Mouse (Mus musculus) kidney, postnatal 36 days (tissue): Measurements from ENCODE around the gene Mphosph10.

ENCODE experiments used
- DNase-seq, 2 experiments: peaks; one replicate each; pipeline ENCODE4 v3.0.0; 2021 to 2022; ENCODE audit warnings: mixed read lengths in 2 of 2

Mphosph10 gene

DNA sequence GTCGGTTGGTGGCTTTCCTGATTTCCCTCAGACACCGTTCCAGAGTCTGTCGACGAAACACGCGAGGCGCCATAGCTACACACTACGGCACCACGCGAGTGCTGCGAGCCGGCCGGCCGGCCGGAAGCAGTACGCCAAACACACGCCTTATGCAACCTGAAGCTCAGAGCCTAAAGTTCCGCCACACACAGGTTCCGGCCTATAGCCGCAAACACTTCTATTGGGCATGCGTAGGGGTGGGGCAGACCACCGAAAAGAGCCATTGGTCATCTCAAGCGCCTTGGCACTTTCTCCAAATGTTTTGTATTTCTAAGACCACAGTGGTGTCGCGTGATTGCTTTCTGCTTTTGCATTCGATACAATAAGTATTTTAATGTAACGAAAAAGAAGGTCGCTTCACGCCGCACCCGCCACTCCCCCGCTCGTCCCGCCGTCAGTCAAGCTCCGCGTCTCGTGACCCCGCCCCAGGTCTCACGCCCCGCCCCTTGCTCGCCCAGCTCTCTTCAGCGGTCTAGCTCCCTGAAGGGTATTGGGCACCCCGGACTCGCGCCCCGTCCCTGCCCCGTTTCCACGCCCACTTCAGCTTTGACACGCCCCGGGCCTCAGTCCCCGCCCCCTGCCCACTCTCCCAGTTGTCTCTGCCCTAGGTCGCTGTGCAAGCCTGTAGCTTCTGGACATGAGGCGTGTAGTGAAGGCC lies at the start of gene Mphosph10, which contains the start of gene Mcee:
Mphosph10 (minus strand) TSS at position 147 of the 697 bp plus-strand sequence.
Mcee (plus strand) TSS at position 486 of the 697 bp plus-strand sequence.
- DNase-seq: peak; percentile 98 to 99

DNA sequence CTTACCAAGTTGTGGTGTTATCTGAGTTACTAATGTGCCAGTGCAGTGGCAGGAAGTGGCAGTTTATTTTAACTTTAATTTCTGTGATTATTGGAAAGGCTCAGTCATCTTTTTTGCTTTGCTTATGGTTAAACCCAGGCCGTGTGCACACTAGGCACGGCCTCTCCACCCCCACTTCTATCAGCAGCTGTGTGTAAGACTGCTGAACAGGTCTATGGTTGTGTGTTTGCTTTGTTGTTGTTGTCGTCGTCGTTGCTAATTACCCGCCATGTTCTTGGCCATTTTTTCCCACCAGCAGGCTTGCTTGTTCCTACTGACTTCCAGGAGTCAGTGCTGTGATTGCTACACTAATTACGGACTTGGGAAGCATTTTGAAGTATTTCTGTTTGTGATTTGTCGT lies 48.5 kb upstream of the Mphosph10 start:
- no peak for DNase-seq

- no peak for DNase-seq
Observed at GRCm38 (mm10) chr7:64439595-64440518, 47.8 kb upstream of the Mphosph10 start.

DNA sequence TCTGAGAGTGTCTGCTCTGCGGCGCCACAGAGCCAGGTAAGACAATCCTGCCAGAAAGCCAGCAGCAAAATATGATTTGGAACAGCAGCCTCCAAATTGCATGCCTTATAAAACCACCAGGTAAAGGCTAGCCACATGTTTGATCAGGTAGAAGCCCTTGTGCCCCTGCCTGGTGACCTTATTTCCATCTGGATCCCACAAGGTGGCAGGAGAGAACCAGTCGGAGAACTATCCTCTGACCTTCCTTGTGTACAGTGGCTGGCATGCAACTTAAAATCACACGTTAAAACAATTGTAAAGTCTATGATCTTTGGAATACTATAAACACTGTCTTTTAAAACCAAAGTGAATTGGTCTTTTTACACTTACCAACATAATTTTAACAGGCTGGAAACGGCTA lies 32.8 kb upstream of the Mphosph10 start:
- DNase-seq: peak in 1 of 2 experiments; percentile 19

DNA sequence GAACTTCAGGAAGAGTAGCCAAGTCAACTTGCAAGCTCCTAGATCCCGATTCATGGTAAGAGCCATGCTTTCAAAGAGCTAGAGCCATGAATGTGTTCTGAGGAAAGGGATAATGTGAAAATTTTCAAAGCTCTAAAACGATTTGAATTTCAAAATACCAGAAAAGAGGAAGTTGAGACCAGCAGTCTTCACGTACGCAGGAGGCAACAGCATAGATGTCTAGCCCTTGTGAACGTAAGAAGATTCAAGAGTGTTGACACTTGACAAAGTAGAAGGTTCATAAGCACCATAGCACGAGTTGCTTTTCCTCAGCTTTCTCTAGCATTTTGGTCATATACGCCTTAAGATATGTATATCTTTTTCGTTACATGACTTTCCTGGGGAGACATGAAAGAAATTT lies 11.9 kb upstream of the Mphosph10 start:
- DNase-seq: no peak

GRCm38 (mm10) chr7:64402452-64402851 lies 10.4 kb upstream of the Mphosph10 start:
- DNase-seq: no peak

- DNase-seq: no peak
Observed at GRCm38 (mm10) chr7:64400725-64401124, 8.7 kb upstream of the Mphosph10 start.

- no peak for DNase-seq
Observed at GRCm38 (mm10) chr7:64392819-64393151, 717 bp upstream of the Mphosph10 start.

- DNase-seq: no peak
Observed at GRCm38 (mm10) chr7:64391479-64391878, 589 bp downstream of the Mphosph10 start.

GRCm38 (mm10) chr7:64373830-64374562 lies 18.1 kb downstream of the Mphosph10 start, which contains the start of gene Fan1:
Gene Fan1, minus strand, starts transcription at chr7:64374095.
- peak; percentile 88 to 89 for DNase-seq

GRCm38 (mm10) chr7:64373147-64373829 lies 18.8 kb downstream of the Mphosph10 start:
- DNase-seq: no peak

DNA sequence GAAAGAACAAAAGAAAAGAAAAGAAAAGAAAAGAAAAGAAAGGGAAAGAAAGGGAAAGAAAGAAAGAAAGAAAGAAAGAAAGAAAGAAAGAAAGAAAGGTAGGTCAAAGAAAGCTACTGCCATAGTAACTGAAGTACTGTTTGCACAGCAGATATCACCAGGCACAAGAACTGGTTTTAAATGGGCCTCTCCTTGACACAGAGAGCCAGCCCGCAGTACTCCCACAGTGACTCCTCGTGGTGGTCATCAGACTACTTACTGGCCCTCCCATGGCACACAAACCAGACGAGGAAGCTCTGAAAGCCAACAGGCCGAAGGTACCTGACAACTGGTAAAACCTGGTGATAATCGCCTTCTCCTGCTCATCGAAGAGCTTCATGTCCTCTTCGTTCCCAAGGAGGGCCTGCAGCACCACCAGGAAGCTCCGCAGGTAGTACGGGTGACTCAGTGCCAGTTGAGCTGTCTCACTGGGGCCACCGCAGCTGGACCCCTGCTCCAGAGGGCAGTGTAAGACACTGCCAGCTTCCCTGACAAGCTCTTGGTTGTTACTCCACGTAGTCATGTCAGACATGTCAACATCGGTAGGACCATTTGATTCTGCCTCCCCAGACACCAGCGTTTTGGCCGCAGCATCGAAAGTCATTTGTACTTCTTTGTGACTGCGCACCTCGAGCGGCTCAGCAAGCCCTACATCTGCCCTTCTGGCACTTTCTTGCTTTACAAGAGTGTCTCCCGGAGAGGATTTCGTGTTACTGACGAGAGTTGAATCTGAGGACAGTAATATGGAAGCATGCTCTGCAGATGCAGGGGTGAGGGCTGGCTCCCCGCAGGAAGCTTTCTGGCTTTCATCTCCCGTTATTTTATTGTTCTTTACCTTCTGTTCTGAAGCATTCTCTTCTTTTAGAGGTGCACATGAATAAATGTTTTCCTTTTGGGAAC lies 19.9 kb downstream of the Mphosph10 start:
- DNase-seq: no peak

DNA sequence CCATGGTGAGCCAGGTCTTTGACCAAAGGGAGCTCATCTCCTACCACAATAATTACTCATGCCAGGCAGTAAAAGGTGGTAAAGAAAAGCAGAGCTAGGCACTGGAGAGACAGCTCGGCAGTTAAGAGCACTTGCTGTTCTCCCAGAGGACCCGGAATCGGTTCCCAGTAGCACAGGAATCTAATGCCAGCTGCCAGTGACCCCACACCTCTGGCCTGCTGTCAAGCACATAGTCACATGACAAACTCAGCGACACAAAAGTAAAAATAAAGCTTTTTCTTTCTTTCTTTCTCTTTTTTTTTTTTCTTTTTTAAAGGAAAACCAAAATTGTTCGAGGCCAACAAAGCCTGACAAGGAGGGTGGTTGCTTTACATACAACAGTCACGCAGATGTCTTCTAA lies 22.2 kb downstream of the Mphosph10 start:
- no peak for DNase-seq

DNA sequence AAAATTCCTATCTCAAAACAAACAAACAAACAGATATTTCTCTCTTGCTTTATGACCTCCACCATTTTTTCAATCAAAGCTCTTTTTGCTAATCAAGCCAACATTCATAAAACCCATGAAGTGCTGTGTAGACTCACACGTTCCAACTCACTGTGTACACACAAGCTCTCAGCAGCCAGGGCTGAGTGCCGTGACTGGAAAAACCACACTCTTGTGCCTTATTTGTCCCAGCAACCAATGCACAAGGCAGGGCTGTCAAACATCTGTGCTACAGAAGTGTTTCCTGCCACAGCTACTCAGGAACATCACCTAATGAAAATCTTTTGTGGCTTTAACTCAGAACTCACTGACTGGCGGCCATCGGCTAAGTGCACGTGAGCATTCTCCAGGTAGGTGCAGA lies 26.2 kb downstream of the Mphosph10 start:
- no peak for DNase-seq

DNA sequence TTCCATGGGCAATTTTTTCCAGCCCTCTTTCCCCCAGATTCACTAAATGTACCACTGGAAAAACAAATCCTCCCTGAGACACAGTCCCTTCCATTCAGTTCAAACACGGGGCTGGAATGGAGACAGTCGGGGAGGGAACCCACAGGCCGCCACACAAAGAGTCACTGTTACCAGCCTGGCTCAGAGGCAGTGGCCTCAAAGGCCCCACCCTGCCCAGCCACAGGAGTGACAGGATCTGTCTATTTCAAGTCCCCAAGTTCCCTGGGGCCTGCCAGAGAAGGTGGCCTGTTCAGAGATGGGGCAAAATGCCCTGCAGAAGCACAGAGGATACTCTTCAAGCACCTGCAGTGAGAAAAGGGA lies 31.5 kb downstream of the Mphosph10 start:
- DNase-seq: no peak

DNA sequence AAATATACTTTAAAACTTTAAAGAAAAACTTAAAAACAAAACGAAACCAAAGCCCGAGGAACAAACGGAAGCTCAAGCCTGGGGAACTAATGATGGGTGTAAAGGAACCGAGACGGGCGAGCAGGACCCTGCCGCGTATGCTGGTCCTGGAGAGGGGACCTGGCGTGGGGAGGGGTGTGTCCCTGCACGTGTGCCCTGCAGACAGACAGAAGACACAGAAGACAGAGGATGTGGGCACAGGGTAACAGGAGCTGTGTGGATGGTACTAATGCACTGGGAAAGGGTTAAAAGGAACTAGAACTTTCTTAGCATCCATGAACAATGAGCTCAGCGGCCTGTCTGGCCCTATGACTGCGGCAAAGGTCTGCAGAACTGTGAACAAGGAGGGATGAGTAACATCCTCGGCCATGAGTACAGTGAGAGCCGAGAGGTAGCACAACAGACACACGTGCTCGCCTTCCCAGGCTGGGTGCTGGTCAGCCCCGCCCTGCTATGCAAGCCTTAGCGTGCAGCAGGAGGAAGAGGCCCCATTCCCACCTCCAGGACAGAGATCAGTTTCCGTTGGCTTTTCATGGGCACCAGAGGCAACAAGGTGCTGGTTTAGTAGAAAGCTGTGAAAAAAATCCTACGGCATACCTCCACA lies 32.0 kb downstream of the Mphosph10 start:
- DNase-seq: no peak

- no peak for DNase-seq
Observed at GRCm38 (mm10) chr7:64358666-64359065, 33.4 kb downstream of the Mphosph10 start.

- DNase-seq: peak; percentile 57 to 73
Observed at GRCm38 (mm10) chr7:64357405-64357804, 34.7 kb downstream of the Mphosph10 start.

GRCm38 (mm10) chr7:64356661-64357060 lies 35.4 kb downstream of the Mphosph10 start:
- no peak for DNase-seq

DNA sequence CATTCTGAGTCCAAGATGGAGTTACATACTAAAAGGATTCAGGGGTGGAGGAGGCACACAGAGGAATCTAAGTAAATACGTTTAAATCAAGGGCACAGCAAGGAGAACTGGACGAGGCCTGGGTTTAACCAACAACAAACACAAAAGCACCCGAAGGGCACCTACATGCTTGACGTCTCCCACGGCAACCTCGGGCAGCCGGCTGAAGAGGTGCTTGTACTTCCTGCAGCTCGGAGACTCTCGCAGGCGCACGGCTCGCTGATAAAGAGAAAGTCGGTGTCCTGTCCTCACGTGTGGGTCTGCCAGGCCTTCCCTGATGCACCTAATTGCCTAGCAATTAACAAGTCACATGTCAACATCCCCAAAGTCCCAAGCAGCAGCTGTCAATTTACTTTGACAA lies 37.9 kb downstream of the Mphosph10 start:
- DNase-seq: no peak

- DNase-seq: peak; percentile 52 to 63
Observed at GRCm38 (mm10) chr7:64351087-64351486, 41.0 kb downstream of the Mphosph10 start.
